Mouse (Mus musculus) midbrain, embryonic 10.5 days (tissue): ENCODE results near the gene Six2. TPM values are rescaled to one million over a fixed set of nuclear protein-coding genes. Genes with fewer than 3 reads are reported as not detected.

Experiments used
- polyA plus RNA-seq: library from polyadenylated mRNA; unstranded; fragments of >200 nt; fragmentation: Nextera tagmentation; extraction: Ambion mirVana; gene quantifications from 2 replicates; pipeline ENCODE4 v1.2.1, GENCODE M21; 2016

Six2 gene
- polyA plus RNA-seq, 1 experiment from 2014 or later, result 1.6 TPM

Other genes with a start within 250 kb of the Six2 start
- 4.0 and 7.9 TPM in 2 replicates for gene Six3, start 74.7 kb downstream of the Six2 start, polyA plus RNA-seq